Mouse (Mus musculus): ENCODE measurements around the gene Tom1.

DNA sequence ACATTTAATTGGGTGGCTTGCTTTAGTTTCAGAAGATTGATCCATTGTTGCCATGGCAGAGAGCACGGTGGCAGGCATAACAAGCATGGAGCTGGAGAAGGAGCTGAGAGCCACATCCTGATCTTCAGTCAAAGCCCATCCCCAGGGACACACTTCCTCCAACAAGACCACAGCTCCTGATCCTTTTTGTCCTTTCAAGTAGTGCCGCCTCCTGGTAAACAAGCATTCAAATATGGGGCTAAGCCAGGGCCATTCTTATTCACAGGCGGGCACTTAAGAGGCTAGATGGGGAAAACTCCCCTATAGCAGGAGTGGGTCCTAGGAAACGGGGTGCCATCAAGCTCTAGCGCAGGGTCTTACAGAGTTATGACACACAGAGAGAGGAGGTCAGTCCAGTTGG is 46.1 kb upstream of the Tom1 start:
- no peak for TF ChIP-seq CTCF (IDR thresholded peaks at IDR 0.05; ENCODE audit: extremely low read depth, insufficient read depth, insufficient read length, insufficient replicate concordance)
- TF ChIP-seq POLR2A (IDR thresholded peaks at IDR 0.05; ENCODE audit: low read depth, low read length), result no peak
